In genomic region chr2:52558411-52558810, GRCm38 (mm10) we compare ENCODE assay signal across 8 mouse cellular contexts.
DNase-seq lines count a peak whose midpoint lies in the region; ATAC-seq and TF ChIP-seq lines count a peak whose summit lies in the region.

No protein-coding gene starts in this region.

- H3K4me3 ChIP-seq in intestine, embryonic 14.5 days (ENCODE audit: low read depth, low read length) = no peak overlapping the region
- no peak overlapping the region for H3K4me3 ChIP-seq in intestine, postnatal 0 days (ENCODE audit: low read depth, low read length)
- no peak overlapping the region for H3K4me3 ChIP-seq in midbrain, embryonic 11.5 days (ENCODE audit: low read depth, low read length)

- peak; percentile 38 for DNase-seq in intestine, embryonic 14.5 days (ENCODE audit: low spot score)
- peak; percentile 50 for DNase-seq in embryo, embryonic 11 days
- DNase-seq in induced T-regulatory cell, adult 2 months (ENCODE audit: low read depth) = peak; percentile 20
- no peak for DNase-seq in midbrain, embryonic 11.5 days (ENCODE audit: low spot score, missing footprints)
- no peak for DNase-seq in Muller cell, postnatal 12 days (ENCODE audit: inconsistent ontology term)
- no peak for DNase-seq in urinary bladder, postnatal 36 days (ENCODE audit: low spot score in 2 of 2)

- H3K4me1 ChIP-seq in intestine, embryonic 14.5 days (replicated peaks; ENCODE audit: control insufficient read depth, insufficient read depth, low read length) = no peaks in the 10 kb centered on the region
- no peaks in the 10 kb centered on the region for H3K4me1 ChIP-seq in intestine, postnatal 0 days (replicated peaks; ENCODE audit: control insufficient read depth, insufficient read depth, low read length)
- peaks cover 2% of the 10 kb centered on the region; the same call in 1 of the 2 replicates for H3K4me1 ChIP-seq in midbrain, embryonic 11.5 days (ENCODE audit: control insufficient read depth, insufficient read depth, low read length)

- no peaks in the 10 kb centered on the region for H3K9me3 ChIP-seq in intestine, embryonic 14.5 days (ENCODE audit: control insufficient read depth, low read length)
- H3K9me3 ChIP-seq in intestine, postnatal 0 days (ENCODE audit: control insufficient read depth) = no peaks in the 10 kb centered on the region
- H3K9me3 ChIP-seq in midbrain, embryonic 11.5 days (ENCODE audit: control insufficient read depth, low read length) = no peaks in the 10 kb centered on the region

- no peak for TF ChIP-seq CTCF in intestine, postnatal 0 days (IDR thresholded peaks at IDR 0.05; ENCODE audit: low read depth)

- H3K36me3 ChIP-seq in intestine, embryonic 14.5 days (ENCODE audit: control insufficient read depth, insufficient read depth, low read length) = no peaks in the 10 kb centered on the region
- H3K36me3 ChIP-seq in intestine, postnatal 0 days (ENCODE audit: control insufficient read depth, insufficient read depth) = no peaks in the 10 kb centered on the region
- no peaks in the 10 kb centered on the region for H3K36me3 ChIP-seq in midbrain, embryonic 11.5 days (ENCODE audit: control insufficient read depth, insufficient read depth, low read length)

- no peak overlapping the region for H3K9ac ChIP-seq in intestine, embryonic 14.5 days (ENCODE audit: low read length)
- H3K9ac ChIP-seq in intestine, postnatal 0 days (ENCODE audit: low read depth, low read length) = no peak overlapping the region
- H3K9ac ChIP-seq in midbrain, embryonic 11.5 days (ENCODE audit: low read length) = no peak overlapping the region; the same call in 1 of the 2 replicates

- H3K4me2 ChIP-seq in intestine, embryonic 14.5 days (ENCODE audit: low read length) = no peak overlapping the region
- H3K4me2 ChIP-seq in intestine, postnatal 0 days (replicated peaks; ENCODE audit: low read depth) = no peak overlapping the region
- peak overlapping the region; percentile 27 for H3K4me2 ChIP-seq in midbrain, embryonic 11.5 days

- 36% methylated on average over 8 of the region's 8 CpGs for WGBS in intestine, embryonic 14.5 days
- WGBS in intestine, postnatal 0 days = 55% methylated on average over 8 of the region's 8 CpGs
- WGBS in midbrain, embryonic 11.5 days = 50% methylated on average over 8 of the region's 8 CpGs

- 0 out of 2 replicates have a peak, but pooled peaks have one; percentile 40 for ATAC-seq in intestine, embryonic 14.5 days (replicated peaks; ENCODE audit: low FRiP score, low TSS enrichment, low read depth)
- no peak for ATAC-seq in intestine, postnatal 0 days
- peak; percentile 93 for ATAC-seq in midbrain, embryonic 11.5 days (ENCODE audit: low FRiP score)
- no peak; the same call in 1 of the 2 replicates for ATAC-seq in megakaryocyte, adult 5-6 weeks (ENCODE audit: poor library complexity, severe bottlenecking)

- no peaks in the 10 kb centered on the region for H3K27me3 ChIP-seq in intestine, embryonic 14.5 days (replicated peaks; ENCODE audit: control insufficient read depth, insufficient read depth, low read length)
- no peaks in the 10 kb centered on the region for H3K27me3 ChIP-seq in intestine, postnatal 0 days (replicated peaks; ENCODE audit: control insufficient read depth, insufficient read depth, low read length)
- no peaks in the 10 kb centered on the region for H3K27me3 ChIP-seq in midbrain, embryonic 11.5 days (ENCODE audit: control insufficient read depth, insufficient read depth, low read length)

- no peak overlapping the region for H3K27ac ChIP-seq in intestine, embryonic 14.5 days (ENCODE audit: low read depth)
- no peak overlapping the region for H3K27ac ChIP-seq in intestine, postnatal 0 days (ENCODE audit: low read depth, low read length)
- no peak overlapping the region; the same call in 1 of the 2 replicates for H3K27ac ChIP-seq in midbrain, embryonic 11.5 days (ENCODE audit: low read depth, low read length)

Comparison
In these comparisons a context has a peak if more than half of its experiments do, and no peak if none do; other contexts are left out.
1. ATAC-seq: peak in intestine, embryonic 14.5 days (single experiment) and midbrain, embryonic 11.5 days (single experiment); none in intestine, postnatal 0 days (single experiment) and megakaryocyte, adult 5-6 weeks (single experiment).
2. DNase-seq: peak in intestine, embryonic 14.5 days (single experiment), embryo, embryonic 11 days (single experiment) and induced T-regulatory cell, adult 2 months (single experiment); none in midbrain, embryonic 11.5 days (single experiment), Muller cell, postnatal 12 days (single experiment) and urinary bladder, postnatal 36 days (0 of 2).